Mouse (Mus musculus): ENCODE measurements at regions not wholly inside any gene's neighbourhood (a gene's known extent, or its start where the extent isn't known, plus 50 kb on each side); places are given as distances from the start of the nearest gene placed in this dataset.

DNA sequence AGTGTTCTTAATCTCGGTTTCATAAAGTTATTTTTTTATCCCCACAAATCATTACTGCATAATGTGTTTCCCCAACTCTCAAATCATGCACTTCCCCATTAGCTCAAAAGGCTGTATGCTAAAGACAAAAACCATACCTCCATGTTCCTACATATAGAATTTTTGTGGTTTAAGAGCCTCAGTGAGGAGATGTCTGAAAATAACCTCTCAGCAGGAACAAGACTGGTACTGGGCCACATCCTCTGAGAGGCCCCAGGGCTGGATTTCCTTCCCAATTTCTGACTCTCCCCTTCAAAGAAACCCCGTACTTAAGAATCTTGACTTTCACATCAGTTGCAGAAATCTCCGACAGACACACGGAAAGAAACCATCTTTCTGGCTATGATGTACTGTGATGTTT is 580.7 kb upstream of the Nox3 start:
- ATAC-seq (ENCODE audit: extremely low read depth, insufficient number of reproducible peaks, low FRiP score, poor library complexity, severe bottlenecking): no peak

DNA sequence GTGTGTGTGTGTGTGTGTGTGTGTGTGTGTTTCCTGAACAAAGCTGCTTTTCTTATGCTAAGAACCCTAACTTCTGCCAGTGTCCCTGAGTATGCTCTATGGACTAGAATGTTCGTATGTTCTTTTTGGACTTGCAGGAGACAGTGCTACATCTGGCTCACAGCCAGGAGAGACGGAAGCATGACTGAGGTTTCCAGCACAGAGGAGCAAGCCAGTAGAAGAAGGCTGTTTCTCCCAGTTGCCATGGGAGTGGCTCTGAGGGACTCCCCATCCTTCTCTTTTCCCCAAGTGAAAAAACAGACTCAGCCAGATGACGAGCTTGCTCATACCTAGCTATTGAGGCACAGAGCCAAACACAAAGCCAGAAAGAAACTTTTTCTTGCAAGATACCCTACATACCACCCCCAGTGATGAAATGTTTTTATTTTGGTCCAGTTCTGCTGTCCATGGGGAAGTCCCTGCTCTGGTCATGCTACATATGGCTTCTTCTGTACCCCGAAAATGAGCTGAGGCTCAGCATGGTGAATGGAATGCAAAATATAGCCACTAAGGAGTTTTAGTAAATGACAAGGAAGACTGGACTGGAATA is 582.3 kb upstream of the Nox3 start:
- no peak for ATAC-seq (ENCODE audit: extremely low read depth, insufficient number of reproducible peaks, low FRiP score, poor library complexity, severe bottlenecking)

- ATAC-seq (ENCODE audit: extremely low read depth, insufficient number of reproducible peaks, low FRiP score, poor library complexity, severe bottlenecking): no peak
Measured at GRCm38 (mm10) chr17:4281451-4281850, 585.4 kb upstream of the Nox3 start.

- no peak for ATAC-seq (ENCODE audit: extremely low read depth, insufficient number of reproducible peaks, low FRiP score, poor library complexity, severe bottlenecking)
Measured at GRCm38 (mm10) chr17:4291418-4291817, 595.4 kb upstream of the Nox3 start.

GRCm38 (mm10) chr17:4296521-4297155 is 600.6 kb upstream of the Nox3 start:
- ATAC-seq (ENCODE audit: extremely low read depth, insufficient number of reproducible peaks, low FRiP score, poor library complexity, severe bottlenecking): no peak

DNA sequence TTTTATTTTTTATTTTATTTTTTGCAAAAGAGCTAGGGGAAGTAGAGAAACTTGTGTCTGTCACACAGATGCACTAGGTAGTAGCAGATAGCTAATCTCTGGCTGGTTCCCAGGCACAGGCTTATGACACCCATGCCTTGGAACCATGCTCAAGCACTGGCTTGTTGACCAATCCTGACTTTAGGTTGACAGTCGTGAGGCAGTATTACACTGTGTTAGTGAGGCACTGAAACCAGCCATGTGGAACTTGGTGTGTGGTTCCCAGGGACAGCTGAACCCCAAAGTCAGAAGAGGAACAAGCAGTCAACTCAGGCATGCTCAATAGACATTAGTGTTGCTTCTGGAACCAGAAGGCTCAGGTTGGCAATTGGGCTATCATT is 601.1 kb upstream of the Nox3 start:
- 0 out of 2 replicates have a peak, but pooled peaks have one; percentile 9 for ATAC-seq (ENCODE audit: extremely low read depth, insufficient number of reproducible peaks, low FRiP score, poor library complexity, severe bottlenecking)

- ATAC-seq (ENCODE audit: extremely low read depth, insufficient number of reproducible peaks, low FRiP score, poor library complexity, severe bottlenecking): no peak
Measured at GRCm38 (mm10) chr17:4301142-4301853, 605.2 kb upstream of the Nox3 start.

GRCm38 (mm10) chr17:4311785-4312379 is 615.8 kb upstream of the Nox3 start:
- no peak for ATAC-seq (ENCODE audit: extremely low read depth, insufficient number of reproducible peaks, low FRiP score, poor library complexity, severe bottlenecking)

GRCm38 (mm10) chr17:4319141-4319540 is 623.1 kb upstream of the Nox3 start:
- ATAC-seq (ENCODE audit: extremely low read depth, insufficient number of reproducible peaks, low FRiP score, poor library complexity, severe bottlenecking): no peak

- ATAC-seq (ENCODE audit: extremely low read depth, insufficient number of reproducible peaks, low FRiP score, poor library complexity, severe bottlenecking): no peak
Measured at GRCm38 (mm10) chr17:4328810-4329209, 632.7 kb upstream of the Nox3 start.

DNA sequence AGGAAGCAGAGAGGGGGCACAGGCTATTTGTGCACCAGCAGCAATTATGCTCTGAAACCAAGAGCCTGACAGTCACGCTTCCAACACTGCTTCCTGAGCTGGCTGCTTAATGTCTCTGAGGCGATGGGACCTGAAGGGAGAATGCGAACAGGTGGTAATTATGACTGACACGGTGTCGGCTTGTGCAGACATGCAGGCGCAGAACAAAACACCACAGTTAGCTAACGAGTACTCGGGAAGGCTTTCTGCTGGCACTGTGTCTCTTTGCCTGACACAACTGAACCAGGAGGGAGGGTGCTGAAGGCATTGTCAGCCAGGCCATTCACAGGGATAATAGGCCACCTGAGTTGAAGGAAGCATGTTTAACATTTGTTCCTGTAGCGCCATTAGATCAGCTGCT is 635.6 kb upstream of the Nox3 start:
- no peak for ATAC-seq (ENCODE audit: extremely low read depth, insufficient number of reproducible peaks, low FRiP score, poor library complexity, severe bottlenecking)

GRCm38 (mm10) chr17:4333091-4333490 is 637.0 kb upstream of the Nox3 start:
- ATAC-seq (ENCODE audit: extremely low read depth, insufficient number of reproducible peaks, low FRiP score, poor library complexity, severe bottlenecking): no peak

- no peak for ATAC-seq (ENCODE audit: extremely low read depth, insufficient number of reproducible peaks, low FRiP score, poor library complexity, severe bottlenecking)
Measured at GRCm38 (mm10) chr17:4353018-4353417, 641.1 kb upstream of the Arid1b start.

- no peak for ATAC-seq (ENCODE audit: extremely low read depth, insufficient number of reproducible peaks, low FRiP score, poor library complexity, severe bottlenecking)
Measured at GRCm38 (mm10) chr17:4355506-4356218, 638.5 kb upstream of the Arid1b start.

GRCm38 (mm10) chr17:4360413-4361320 is 633.5 kb upstream of the Arid1b start:
- ATAC-seq (ENCODE audit: extremely low read depth, insufficient number of reproducible peaks, low FRiP score, poor library complexity, severe bottlenecking): no peak

DNA sequence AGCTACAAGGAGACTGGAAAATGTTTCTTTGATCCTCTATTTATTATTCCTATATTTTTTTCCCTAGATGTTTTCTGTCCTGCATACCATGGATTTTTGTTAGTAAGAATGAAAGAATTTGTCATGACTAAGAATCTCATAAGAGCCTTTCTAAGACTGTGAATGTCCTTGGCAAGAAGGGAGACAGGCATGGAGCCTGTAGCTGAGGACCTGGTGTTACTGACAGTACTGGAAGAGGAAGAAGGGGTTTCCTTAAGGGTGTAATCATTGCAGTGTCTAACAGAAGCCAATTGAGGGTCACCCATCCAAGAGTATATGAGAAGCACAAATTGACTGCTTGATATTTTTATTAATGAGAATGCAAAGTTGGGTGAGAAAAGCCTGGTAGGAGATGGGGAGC is 628.3 kb upstream of the Arid1b start:
- no peak for ATAC-seq (ENCODE audit: extremely low read depth, insufficient number of reproducible peaks, low FRiP score, poor library complexity, severe bottlenecking)

GRCm38 (mm10) chr17:4380449-4380848 is 613.7 kb upstream of the Arid1b start:
- no peak for ATAC-seq (ENCODE audit: extremely low read depth, insufficient number of reproducible peaks, low FRiP score, poor library complexity, severe bottlenecking)

DNA sequence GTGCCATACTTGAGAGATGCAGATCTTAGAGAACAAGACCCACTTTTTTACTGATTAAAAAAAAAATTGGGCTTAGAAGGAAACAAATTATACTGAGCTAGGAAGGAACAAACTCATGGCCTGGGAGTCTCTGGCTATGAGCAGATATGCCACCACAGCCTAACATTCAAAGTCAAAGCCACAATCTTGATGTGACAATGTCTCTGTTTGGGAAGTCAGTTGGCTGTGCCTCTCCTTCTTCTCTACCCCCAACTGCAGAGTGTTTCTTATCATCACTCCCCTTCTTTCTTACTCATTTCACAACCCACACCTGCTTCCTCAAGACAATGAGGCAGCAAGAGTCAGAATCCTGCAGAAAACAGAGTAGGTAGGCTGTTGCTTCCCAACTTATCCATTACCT is 613.3 kb upstream of the Arid1b start:
- no peak for ATAC-seq (ENCODE audit: extremely low read depth, insufficient number of reproducible peaks, low FRiP score, poor library complexity, severe bottlenecking)

Data from neutrophil, adult 5-6 weeks (primary cell).